Mouse (Mus musculus): Measurements from ENCODE around the gene Hrct1. TPM values are rescaled to one million over a fixed set of nuclear protein-coding genes. Genes with fewer than 3 reads are reported as not detected.

The Hrct1 gene
- total RNA-seq (2012; rRNA removed) (not detected in 2 replicates), total RNA-seq (2014; rRNA removed) (not detected in 2 replicates), polyA plus RNA-seq (2012; ENCODE audit: insufficient read length, low read depth) (not detected in 2 replicates)

- H3K27me3 ChIP-seq (replicated peaks), result peaks cover 84% of the 10 kb centered on the region
- dilution Hi-C loops (cut with MboI; ENCODE audit: extremely low pct_ligation_motif_present, extremely low pct_unique_long_range_greater_than_20kb, low sequenced_read_pairs), result no loop called here
- H3K4me2 ChIP-seq (ENCODE audit: insufficient read depth, low read depth, poor library complexity, severe bottlenecking), result no peak within 1 kb of the TSS
- no peaks in the 10 kb centered on the region for H3K36me3 ChIP-seq (replicated peaks in 1 of 2; ENCODE audit: control insufficient read depth in 1 of 2, insufficient read depth in 1 of 2, low read length in 1 of 2)
- in situ Hi-C loops (cut with MboI; ENCODE audit: low pct_ligation_motif_present, low pct_unique_long_range_greater_than_20kb, low sequenced_read_pairs), result loop anchor here (25.0 kb wide), 1 partner anchor 260 kb away; the partner anchor contains the start of gene Ccin
- no peak within 1 kb of the TSS for H3K9ac ChIP-seq (ENCODE audit: insufficient read depth, low read depth)
- no peak within 1 kb of the TSS for H3K4me3 ChIP-seq (replicated peaks in 1 of 3; ENCODE audit: low read depth in 2 of 3, low read length in 2 of 3, poor library complexity in 1 of 3)
- H3K27ac ChIP-seq (ENCODE audit: insufficient read depth, low read depth), result no peak within 1 kb of the TSS
- no peak for TF ChIP-seq ZMIZ1 (IDR thresholded peaks at IDR 0.05; ENCODE audit: low read depth, low read length)
- no peak for TF ChIP-seq CHD2 (IDR thresholded peaks at IDR 0.05; ENCODE audit: low read length)
- no peak for TF ChIP-seq HCFC1 (IDR thresholded peaks at IDR 0.05; ENCODE audit: low read depth, low read length)
- TF ChIP-seq POLR2A (IDR thresholded peaks at IDR 0.05; ENCODE audit: low read depth, low read length), result no peak
- TF ChIP-seq NRF1 (IDR thresholded peaks at IDR 0.05; ENCODE audit: low read depth, low read length), result no peak
- TF ChIP-seq E2F4 (IDR thresholded peaks at IDR 0.05; ENCODE audit: insufficient replicate concordance, low read depth, low read length), result no peak
- TF ChIP-seq POLR2AphosphoS2 (IDR thresholded peaks at IDR 0.05; ENCODE audit: low read depth, low read length), result no peak
- TF ChIP-seq MAX (IDR thresholded peaks at IDR 0.05; ENCODE audit: low read length), result no peak
- TF ChIP-seq MYC (IDR thresholded peaks at IDR 0.05; ENCODE audit: low read depth, low read length), result no peak
- TF ChIP-seq USF2 (conservative IDR thresholded peaks at IDR 0.05; ENCODE audit: low read depth, low read length), result no peak
- no peak for TF ChIP-seq GABPA (IDR thresholded peaks at IDR 0.05; ENCODE audit: insufficient replicate concordance, low read depth, low read length)
- no peak for TF ChIP-seq ZC3H11A (IDR thresholded peaks at IDR 0.05; ENCODE audit: low read depth, low read length)
- no peak for TF ChIP-seq UBTF (IDR thresholded peaks at IDR 0.05; ENCODE audit: low read depth, low read length)
- TF ChIP-seq USF1 (IDR thresholded peaks at IDR 0.05; ENCODE audit: low read depth, low read length), result no peak
- TF ChIP-seq CTCF (conservative IDR thresholded peaks at IDR 0.05 in 1 of 2, IDR thresholded peaks at IDR 0.05 in 1 of 2; ENCODE audit: low read depth in 2 of 2, low read length in 2 of 2), result no peak
- TF ChIP-seq SMC3 (IDR thresholded peaks at IDR 0.05; ENCODE audit: low read depth, low read length), result no peak
- TF ChIP-seq KAT2A (IDR thresholded peaks at IDR 0.05; ENCODE audit: insufficient replicate concordance, low read length), result no peak
- TF ChIP-seq MAFK (IDR thresholded peaks at IDR 0.05; ENCODE audit: insufficient replicate concordance, low read length), result no peak
- no peak for TF ChIP-seq JUND (conservative IDR thresholded peaks at IDR 0.05; ENCODE audit: low read depth, low read length)
- TF ChIP-seq MAZ (IDR thresholded peaks at IDR 0.05; ENCODE audit: low read depth, low read length), result no peak
- no peaks in the 10 kb centered on the region for H3K79me2 ChIP-seq (replicated peaks; ENCODE audit: control insufficient read depth, extremely low read depth, insufficient read depth, poor library complexity, severe bottlenecking)
- H3K4me1 ChIP-seq (ENCODE audit: control insufficient read depth in 1 of 2, insufficient read depth in 2 of 2), result no peaks in the 10 kb centered on the region
- DNase-seq (ENCODE audit: extremely low read depth), result no peak
- no peaks in the 10 kb centered on the region for H3K9me3 ChIP-seq (replicated peaks; ENCODE audit: low read length)
These were observed at the start of gene Hrct1 for GRCm38 (mm10) chr4:43726995-43727394. TSS of gene Hrct1 (plus strand) at chr4:43727188.

DNA sequence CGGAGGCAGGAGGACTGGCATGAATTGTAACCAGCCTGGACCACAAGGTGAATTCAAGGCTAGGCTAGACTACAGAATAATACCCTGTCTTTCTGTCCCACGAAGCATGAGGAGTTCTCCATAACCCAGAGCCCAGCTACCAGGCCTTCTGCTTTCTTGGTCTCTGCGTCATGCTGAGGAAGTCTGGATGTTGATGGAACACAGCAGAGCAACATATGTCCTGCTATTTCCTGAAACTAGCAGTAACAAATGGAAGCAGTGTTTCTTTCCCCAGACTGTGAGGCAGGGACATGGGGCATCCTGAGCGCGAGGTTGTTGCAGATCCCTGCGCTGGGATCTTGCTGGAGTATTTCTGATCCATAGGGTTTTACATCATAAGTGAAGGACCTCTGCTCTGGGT is 48.4 kb upstream of the Hrct1 start:
- no peaks in the 10 kb centered on the region for H3K36me3 ChIP-seq (replicated peaks in 1 of 2; ENCODE audit: control insufficient read depth in 1 of 2, insufficient read depth in 1 of 2, low read length in 1 of 2)
- no peaks in the 10 kb centered on the region for H3K79me2 ChIP-seq (replicated peaks; ENCODE audit: control insufficient read depth, extremely low read depth, insufficient read depth, poor library complexity, severe bottlenecking)
- TF ChIP-seq ZNF384 (IDR thresholded peaks at IDR 0.05; ENCODE audit: low read depth, low read length), result no peak
- in situ Hi-C loops (cut with MboI; ENCODE audit: low pct_ligation_motif_present, low pct_unique_long_range_greater_than_20kb, low sequenced_read_pairs) (no loop called here), dilution Hi-C loops (cut with MboI; ENCODE audit: extremely low pct_ligation_motif_present, extremely low pct_unique_long_range_greater_than_20kb, low sequenced_read_pairs) (no loop called here)
- no peak for DNase-seq (ENCODE audit: extremely low read depth)
- peaks cover 93% of the 10 kb centered on the region for H3K27me3 ChIP-seq (replicated peaks)
- H3K9me3 ChIP-seq (replicated peaks; ENCODE audit: low read length), result no peaks in the 10 kb centered on the region
- no peaks in the 10 kb centered on the region for H3K4me1 ChIP-seq (ENCODE audit: control insufficient read depth in 1 of 2, insufficient read depth in 2 of 2)
- no peak overlapping the region for H3K4me3 ChIP-seq (replicated peaks in 1 of 3; ENCODE audit: low read depth in 2 of 3, low read length in 2 of 3, poor library complexity in 1 of 3)
- H3K9ac ChIP-seq (ENCODE audit: insufficient read depth, low read depth), result no peak overlapping the region
- no peak overlapping the region for H3K27ac ChIP-seq (ENCODE audit: insufficient read depth, low read depth)
- no peak overlapping the region for H3K4me2 ChIP-seq (ENCODE audit: insufficient read depth, low read depth, poor library complexity, severe bottlenecking)

Measured in CH12.LX (cell line).